Mouse (Mus musculus): ENCODE measurements around the gene Abcg8.

Abcg8 gene

GRCm38 (mm10) chr17:84709403-84709851 lies 33.3 kb downstream of the Abcg8 start:
- peak in 1 of 2 experiments; percentile 30 for DNase-seq (ENCODE audit: low spot score in 2 of 2)

GRCm38 (mm10) chr17:84713563-84714164 lies 37.6 kb downstream of the Abcg8 start:
- DNase-seq (ENCODE audit: low spot score in 2 of 2): no peak

DNA sequence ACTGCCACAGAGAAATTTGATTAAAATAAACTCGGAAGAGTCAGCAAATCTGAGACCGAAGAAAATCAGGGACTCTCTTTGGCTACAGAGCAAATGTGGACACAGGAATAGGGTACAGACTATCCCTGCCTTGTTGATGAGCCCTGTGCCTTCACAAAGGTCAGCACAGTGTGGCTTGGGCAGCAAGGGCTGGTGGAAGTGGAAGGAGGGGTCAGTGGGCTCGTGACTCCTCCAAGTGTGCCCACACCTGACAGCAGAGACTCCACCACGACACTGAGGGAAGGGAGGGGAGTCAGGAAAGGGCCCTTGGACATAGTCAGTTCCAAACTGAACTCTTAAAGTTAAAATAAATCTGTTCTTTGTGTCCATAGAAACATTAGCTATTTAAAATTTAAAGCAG lies 38.8 kb downstream of the Abcg8 start:
- DNase-seq (ENCODE audit: low spot score in 2 of 2): no peak

- no peak for DNase-seq (ENCODE audit: low spot score in 2 of 2)
These were observed 40.3 kb downstream of the Abcg8 start for GRCm38 (mm10) chr17:84716252-84716872.

DNA sequence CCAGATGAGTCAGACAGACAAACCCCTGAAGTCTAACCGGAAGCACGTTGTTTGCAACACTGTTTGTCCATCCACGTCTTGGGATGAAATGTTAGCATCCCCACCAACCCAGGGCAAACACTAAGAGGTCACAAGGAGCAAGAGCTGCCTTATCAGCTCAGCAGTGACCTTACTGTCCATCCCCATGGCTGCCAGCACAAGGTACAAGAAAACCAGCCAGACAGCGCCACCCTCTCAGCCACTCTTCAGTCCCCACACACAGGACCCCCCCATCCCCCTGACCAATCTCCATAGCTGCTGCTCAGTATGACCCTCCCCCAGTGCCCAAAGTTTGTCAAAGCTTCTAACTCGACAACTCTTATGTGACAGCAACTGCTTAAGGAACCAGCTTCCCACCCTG lies 41.3 kb downstream of the Abcg8 start:
- DNase-seq (ENCODE audit: low spot score in 2 of 2): no peak

- no peak for DNase-seq (ENCODE audit: low spot score in 2 of 2)
These were observed 43.0 kb downstream of the Abcg8 start for GRCm38 (mm10) chr17:84719105-84719504.

- no peak for DNase-seq (ENCODE audit: low spot score in 2 of 2)
These were observed 47.9 kb downstream of the Abcg8 start for GRCm38 (mm10) chr17:84724028-84724427.

DNA sequence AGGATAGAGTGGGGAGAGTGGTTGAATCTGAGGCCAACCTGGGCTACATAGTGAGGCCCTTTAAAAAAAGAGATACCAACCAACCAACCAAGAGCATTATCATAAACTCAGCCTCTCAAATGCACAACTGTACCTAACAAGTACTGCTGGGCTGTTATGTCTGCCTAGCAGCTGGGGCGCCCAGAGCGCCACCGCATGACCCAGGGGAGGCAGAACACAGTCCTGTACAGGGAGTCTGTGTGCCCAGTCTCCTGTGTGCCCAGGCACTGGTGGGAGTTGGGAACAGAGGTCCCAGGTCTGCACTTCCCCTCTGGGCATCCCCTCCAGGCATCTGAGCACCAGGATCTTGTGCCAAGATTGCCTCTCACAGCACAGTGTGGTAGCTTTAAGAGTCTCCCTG lies 49.1 kb downstream of the Abcg8 start:
- no peak for DNase-seq (ENCODE audit: low spot score in 2 of 2)

- DNase-seq (ENCODE audit: low spot score in 2 of 2): no peak
These were observed 52.3 kb downstream of the Abcg8 start for GRCm38 (mm10) chr17:84728201-84728911.

- no peak for DNase-seq (ENCODE audit: low spot score in 2 of 2)
These were observed 53.0 kb downstream of the Abcg8 start for GRCm38 (mm10) chr17:84729140-84729539.

- no peak for DNase-seq (ENCODE audit: low spot score in 2 of 2)
These were observed 55.3 kb downstream of the Abcg8 start for GRCm38 (mm10) chr17:84731361-84731760.

DNA sequence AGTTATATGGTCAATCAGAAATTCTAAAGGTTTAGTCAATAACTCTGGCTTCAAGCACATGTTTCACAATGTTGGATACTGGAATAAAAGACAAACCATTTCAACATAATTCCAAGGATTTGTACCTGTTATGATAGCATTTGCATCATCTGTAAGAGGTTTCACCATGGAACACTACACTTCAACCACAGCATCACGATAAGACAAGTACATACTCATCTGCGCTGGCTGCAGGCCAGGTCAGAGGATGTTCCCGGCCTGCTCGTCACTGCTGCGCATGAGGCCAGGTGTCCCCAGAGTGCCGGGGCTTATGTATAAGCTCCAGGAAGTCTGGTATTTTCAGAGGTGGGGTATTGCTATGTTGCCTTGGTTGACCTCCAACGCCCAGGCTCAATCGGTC lies 56.5 kb downstream of the Abcg8 start:
- DNase-seq (ENCODE audit: low spot score in 2 of 2): no peak

DNA sequence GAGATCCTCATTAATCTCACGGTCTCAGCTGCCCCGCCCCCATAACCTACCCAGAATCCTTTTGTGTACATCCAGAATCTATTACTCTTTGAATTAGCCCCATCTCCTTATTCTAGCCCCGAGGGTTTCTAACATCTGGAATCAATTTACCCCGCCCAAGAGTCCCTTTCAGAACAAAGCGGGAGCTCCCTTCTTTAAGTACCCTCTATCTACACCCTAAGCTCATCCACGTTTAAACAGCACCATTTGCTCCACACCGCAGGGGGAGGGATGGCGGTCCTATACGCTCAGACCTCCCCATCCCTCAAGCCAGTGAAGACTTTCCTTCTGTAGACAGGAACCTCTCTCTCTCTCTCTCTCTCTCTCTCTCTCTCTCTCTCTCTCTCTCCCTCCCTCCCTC lies 60.6 kb downstream of the Abcg8 start:
- DNase-seq (ENCODE audit: low spot score in 2 of 2): no peak

GRCm38 (mm10) chr17:84738073-84738797 lies 62.1 kb downstream of the Abcg8 start:
- no peak for DNase-seq (ENCODE audit: low spot score in 2 of 2)

- no peak for DNase-seq (ENCODE audit: low spot score in 2 of 2)
These were observed 68.2 kb downstream of the Abcg8 start for GRCm38 (mm10) chr17:84744256-84744655.

GRCm38 (mm10) chr17:84745001-84745400 lies 68.9 kb downstream of the Abcg8 start:
- no peak for DNase-seq (ENCODE audit: low spot score in 2 of 2)

DNA sequence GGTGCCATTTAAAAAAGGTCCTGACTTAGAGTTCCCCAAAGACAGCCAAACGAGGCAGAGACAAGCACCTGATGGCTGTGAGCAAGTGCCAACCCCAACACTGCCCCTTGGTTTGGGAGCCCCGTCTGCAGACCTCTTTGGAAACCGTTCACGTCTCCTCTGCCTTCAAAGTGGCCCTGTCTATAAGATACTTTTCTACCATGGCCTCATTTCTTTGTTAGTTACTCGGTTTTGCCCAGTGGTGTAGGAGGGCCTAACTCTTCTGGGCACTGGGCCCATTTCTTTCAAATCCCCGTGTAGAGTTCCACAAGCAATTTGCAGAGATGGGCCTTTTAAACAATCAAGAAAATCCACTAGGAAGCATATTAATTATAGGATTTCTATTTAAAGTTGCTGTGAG lies 71.1 kb downstream of the Abcg8 start:
- DNase-seq (ENCODE audit: low spot score in 2 of 2): no peak

DNA sequence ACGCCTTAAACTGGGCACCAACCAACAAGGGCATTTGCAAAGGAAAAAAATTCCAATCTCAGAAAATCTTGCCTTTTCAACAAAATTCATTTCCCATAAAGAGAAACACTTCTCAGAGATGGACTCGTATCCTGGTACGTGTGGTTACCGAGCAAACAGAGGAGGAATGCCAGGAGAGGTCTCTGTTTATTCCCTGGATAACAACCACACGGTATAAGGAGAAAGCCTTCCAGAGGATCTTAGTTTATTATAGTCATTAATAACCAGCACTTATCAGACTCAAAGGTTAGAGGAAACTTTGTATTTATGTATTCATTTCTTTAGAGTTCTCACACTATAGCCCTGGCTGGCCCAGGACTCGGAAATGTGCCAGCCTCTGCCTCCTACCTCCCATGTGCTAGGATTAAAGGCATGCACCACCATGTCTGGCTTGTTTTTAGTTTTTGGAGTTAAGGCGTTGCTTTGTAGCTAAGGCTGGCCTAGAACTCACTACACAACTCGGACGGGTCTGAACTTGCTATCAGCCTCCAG lies 72.1 kb downstream of the Abcg8 start:
- DNase-seq (ENCODE audit: low spot score in 2 of 2): no peak

GRCm38 (mm10) chr17:84749297-84749696 lies 73.2 kb downstream of the Abcg8 start:
- DNase-seq (ENCODE audit: low spot score in 2 of 2): no peak
